8 mouse cellular contexts compared by ENCODE assay signal in genomic region chr3:83127726-83128448, GRCm38 (mm10). TPM values are rescaled to one million over a fixed set of nuclear protein-coding genes. Genes with fewer than 3 reads are reported as not detected.
DNase-seq lines count a peak whose midpoint lies in the region; ATAC-seq and TF ChIP-seq lines count a peak whose summit lies in the region.

Gene Dchs2 (plus strand): TSS chr3:83127948.

- under 1% methylated on average over 55 of the region's 55 CpGs for WGBS in hindbrain, postnatal 0 days
- under 1% methylated on average over 55 of the region's 55 CpGs for WGBS in neural tube, embryonic 11.5 days

- TF ChIP-seq CTCF in ES-Bruce4 (IDR thresholded peaks at IDR 0.05; ENCODE audit: low read depth, low read length), result no peak
- TF ChIP-seq CTCF in embryonic fibroblast, embryonic 13.5 days (IDR thresholded peaks at IDR 0.05; ENCODE audit: borderline replicate concordance, insufficient read depth, low read length), result no peak
- TF ChIP-seq CTCF in hindbrain, postnatal 0 days (IDR thresholded peaks at IDR 0.05; ENCODE audit: low read depth), result no peak

- no peak for DNase-seq in frontal cortex, postnatal 25 days (ENCODE audit: low spot score in 2 of 2)
- DNase-seq in hindbrain, postnatal 0 days (ENCODE audit: low spot score), result no peak
- DNase-seq in neural tube, embryonic 11.5 days (ENCODE audit: low spot score), result peak; percentile 56
- no peak for DNase-seq in urinary bladder, postnatal 36 days (ENCODE audit: low spot score in 2 of 2)
- DNase-seq in spleen, adult 12 weeks (ENCODE audit: low spot score), result no peak

- H3K4me2 ChIP-seq in hindbrain, postnatal 0 days (ENCODE audit: low read depth, low read length), result peak within 1 kb of the TSS; percentile 80
- peak within 1 kb of the TSS; percentile 89 for H3K4me2 ChIP-seq in neural tube, embryonic 11.5 days (ENCODE audit: low read depth)

- no peaks in the 10 kb centered on the region for H3K9me3 ChIP-seq in ES-Bruce4 (replicated peaks; ENCODE audit: control insufficient read depth, insufficient read depth, low read length, poor library complexity, severe bottlenecking)
- H3K9me3 ChIP-seq in hindbrain, postnatal 0 days (ENCODE audit: low read length), result no peaks in the 10 kb centered on the region
- no peaks in the 10 kb centered on the region for H3K9me3 ChIP-seq in neural tube, embryonic 11.5 days (ENCODE audit: control insufficient read depth, low read length)

- H3K9ac ChIP-seq in ES-Bruce4 (ENCODE audit: low read depth, poor library complexity, severe bottlenecking), result peak within 1 kb of the TSS; percentile 15; the same call in 1 of the 2 replicates
- H3K9ac ChIP-seq in hindbrain, postnatal 0 days (replicated peaks; ENCODE audit: low read length), result peak within 1 kb of the TSS; percentile 50
- peak within 1 kb of the TSS; percentile 53 for H3K9ac ChIP-seq in neural tube, embryonic 11.5 days (ENCODE audit: low read length)

- H3K4me3 ChIP-seq in ES-Bruce4 (ENCODE audit: low read depth, low read length), result peak within 1 kb of the TSS; percentile 41
- peak within 1 kb of the TSS; percentile 41 for H3K4me3 ChIP-seq in embryonic fibroblast, embryonic 13.5 days (ENCODE audit: insufficient read depth, low read length)
- H3K4me3 ChIP-seq in hindbrain, postnatal 0 days (ENCODE audit: low read length), result peak within 1 kb of the TSS; percentile 60
- H3K4me3 ChIP-seq in neural tube, embryonic 11.5 days (ENCODE audit: low read depth, low read length), result peak within 1 kb of the TSS; percentile 61

- TF ChIP-seq POLR2A in ES-Bruce4 (IDR thresholded peaks at IDR 0.05; ENCODE audit: insufficient read depth, low read length), result no peak
- no peak for TF ChIP-seq POLR2A in embryonic fibroblast, embryonic 13.5 days (IDR thresholded peaks at IDR 0.05; ENCODE audit: low read depth, low read length)

- no peaks in the 10 kb centered on the region for H3K36me3 ChIP-seq in ES-Bruce4 (ENCODE audit: control insufficient read depth, insufficient read depth, low read length, poor library complexity, severe bottlenecking)
- H3K36me3 ChIP-seq in hindbrain, postnatal 0 days (ENCODE audit: insufficient read depth, low read length), result no peaks in the 10 kb centered on the region
- H3K36me3 ChIP-seq in neural tube, embryonic 11.5 days (ENCODE audit: control insufficient read depth, insufficient read depth, low read length), result no peaks in the 10 kb centered on the region

- peaks cover 6% of the 10 kb centered on the region; the same call in 1 of the 2 replicates for H3K27me3 ChIP-seq in ES-Bruce4 (ENCODE audit: control insufficient read depth, insufficient read depth, low read length, poor library complexity, severe bottlenecking)
- H3K27me3 ChIP-seq in hindbrain, postnatal 0 days (ENCODE audit: insufficient read depth, low read length), result peaks cover 20% of the 10 kb centered on the region; the same call in 1 of the 2 replicates
- H3K27me3 ChIP-seq in neural tube, embryonic 11.5 days (ENCODE audit: control insufficient read depth, insufficient read depth, low read length), result peaks cover 29% of the 10 kb centered on the region

- peak; percentile 35; the same call in 1 of the 2 replicates for ATAC-seq in frontal cortex, adult (ENCODE audit: low TSS enrichment)
- peak; percentile 61 for ATAC-seq in hindbrain, postnatal 0 days
- ATAC-seq in neural tube, embryonic 11.5 days (ENCODE audit: insufficient read depth, low FRiP score, low TSS enrichment), result peak; percentile 53; the same call in 1 of the 2 replicates

- H3K27ac ChIP-seq in ES-Bruce4 (ENCODE audit: insufficient read depth, low read length), result no peak within 1 kb of the TSS
- H3K27ac ChIP-seq in embryonic fibroblast, embryonic 13.5 days (ENCODE audit: insufficient read depth, low read length), result no peak within 1 kb of the TSS
- no peak within 1 kb of the TSS; the same call in 1 of the 2 replicates for H3K27ac ChIP-seq in hindbrain, postnatal 0 days
- no peak within 1 kb of the TSS for H3K27ac ChIP-seq in neural tube, embryonic 11.5 days (ENCODE audit: low read depth, low read length)

- TF ChIP-seq EP300 in ES-Bruce4 (IDR thresholded peaks at IDR 0.05; ENCODE audit: insufficient read depth, low read depth, low read length), result no peak

- H3K4me1 ChIP-seq in ES-Bruce4 (ENCODE audit: control insufficient read depth, insufficient read depth, low read length), result no peaks in the 10 kb centered on the region
- H3K4me1 ChIP-seq in embryonic fibroblast, embryonic 13.5 days (ENCODE audit: control insufficient read depth, insufficient read depth, low read length), result no peaks in the 10 kb centered on the region
- no peaks in the 10 kb centered on the region for H3K4me1 ChIP-seq in hindbrain, postnatal 0 days (ENCODE audit: insufficient read depth, low read length)
- H3K4me1 ChIP-seq in neural tube, embryonic 11.5 days (ENCODE audit: control insufficient read depth, insufficient read depth, low read length), result peaks cover 11% of the 10 kb centered on the region

RNA-seq across cellular contexts. Expression of gene Dchs2, which starts in this region (rescaled TPM):
- polyA plus RNA-seq in ES-Bruce4 (2011; ENCODE audit: insufficient read depth, insufficient read length, low read depth, missing spikeins), result 0.06 and 0.18 TPM in 2 replicates
- polyA plus RNA-seq in embryonic fibroblast, embryonic 13.5 days (2011; ENCODE audit: insufficient read length, low read depth, missing spikeins), result 0.12 and 0.25 TPM in 2 replicates
- total RNA-seq in hindbrain, postnatal 0 days (2014; rRNA removed), result 10.5 and 11.1 TPM in 2 replicates
- 0.48 and 0.55 TPM in 2 replicates for polyA plus RNA-seq in hindbrain, postnatal 0 days (2015; fragmentation: Nextera tagmentation; extraction: Ambion mirVana)
- polyA plus RNA-seq in neural tube, embryonic 11.5 days (2014; fragmentation: Nextera tagmentation; extraction: Ambion mirVana), result 1.1 and 1.2 TPM in 2 replicates
